Mouse (Mus musculus): ENCODE data around the gene Casd1. TPM values are rescaled to one million over a fixed set of nuclear protein-coding genes. Genes with fewer than 3 reads are reported as not detected.

The Casd1 gene
- polyA plus RNA-seq, 1 experiment from 2014 or later, result 12.0 TPM

GRCm38 (mm10) chr6:4602012-4602411 lies 1.4 kb downstream of the Casd1 start:
- Histone ChIP-seq H3K27me3 (replicated peaks; ENCODE audit: control insufficient read depth, insufficient read depth, low read length) (no peaks in the 10 kb centered on the region), H3K9ac (ENCODE audit: low read depth, low read length) (no peak overlapping the region), H3K9me3 (ENCODE audit: control insufficient read depth) (no peaks in the 10 kb centered on the region), H3K36me3 (ENCODE audit: control insufficient read depth, insufficient read depth) (no peaks in the 10 kb centered on the region), H3K4me2 (replicated peaks; ENCODE audit: low read depth) (peak overlapping the region; percentile 84; the same call in 1 of the 2 replicates), H3K27ac (ENCODE audit: low read depth, low read length) (peak overlapping the region; percentile 95; the same call in 1 of the 2 replicates), H3K4me3 (ENCODE audit: low read depth, low read length) (peak overlapping the region; percentile 84), H3K4me1 (replicated peaks; ENCODE audit: control insufficient read depth, insufficient read depth, low read length) (0 out of 2 replicates have a peak, but pooled peaks cover 6% of the 10 kb centered on the region)
- WGBS, result 54% methylated on average over 5 of the region's 5 CpGs
- no peak for ATAC-seq
- TF ChIP-seq CTCF (IDR thresholded peaks at IDR 0.05; ENCODE audit: low read depth), result no peak

- H3K27ac ChIP-seq (ENCODE audit: low read depth, low read length), result no peak overlapping the region
- no peaks in the 10 kb centered on the region for H3K27me3 ChIP-seq (replicated peaks; ENCODE audit: control insufficient read depth, insufficient read depth, low read length)
- no peak for ATAC-seq
- TF ChIP-seq CTCF (IDR thresholded peaks at IDR 0.05; ENCODE audit: low read depth), result no peak
- 0 out of 2 replicates have a peak, but pooled peaks cover 4% of the 10 kb centered on the region for H3K36me3 ChIP-seq (ENCODE audit: control insufficient read depth, insufficient read depth)
- 88% methylated on average over 4 of the region's 4 CpGs for WGBS
- H3K9me3 ChIP-seq (ENCODE audit: control insufficient read depth), result no peaks in the 10 kb centered on the region
- no peak overlapping the region for H3K4me3 ChIP-seq (ENCODE audit: low read depth, low read length)
- H3K9ac ChIP-seq (ENCODE audit: low read depth, low read length), result no peak overlapping the region
- 0 out of 2 replicates have a peak, but pooled peaks cover 3% of the 10 kb centered on the region for H3K4me1 ChIP-seq (replicated peaks; ENCODE audit: control insufficient read depth, insufficient read depth, low read length)
- no peak overlapping the region for H3K4me2 ChIP-seq (replicated peaks; ENCODE audit: low read depth)
Observed at GRCm38 (mm10) chr6:4606394-4606793, 5.8 kb downstream of the Casd1 start.

- Histone ChIP-seq H3K27me3 (replicated peaks; ENCODE audit: control insufficient read depth, insufficient read depth, low read length) (no peaks in the 10 kb centered on the region), H3K4me3 (ENCODE audit: low read depth, low read length) (no peak overlapping the region), H3K27ac (ENCODE audit: low read depth, low read length) (no peak overlapping the region), H3K36me3 (ENCODE audit: control insufficient read depth, insufficient read depth) (peaks cover 8% of the 10 kb centered on the region; the same call in 1 of the 2 replicates), H3K4me1 (replicated peaks; ENCODE audit: control insufficient read depth, insufficient read depth, low read length) (no peaks in the 10 kb centered on the region), H3K9me3 (ENCODE audit: control insufficient read depth) (no peaks in the 10 kb centered on the region), H3K9ac (ENCODE audit: low read depth, low read length) (no peak overlapping the region), H3K4me2 (replicated peaks; ENCODE audit: low read depth) (no peak overlapping the region)
- ATAC-seq, result no peak
- no peak for TF ChIP-seq CTCF (IDR thresholded peaks at IDR 0.05; ENCODE audit: low read depth)
- 89% methylated on average over 4 of the region's 4 CpGs for WGBS
Observed at GRCm38 (mm10) chr6:4610216-4610896, 9.7 kb downstream of the Casd1 start.

- Histone ChIP-seq H3K4me1 (replicated peaks; ENCODE audit: control insufficient read depth, insufficient read depth, low read length) (no peaks in the 10 kb centered on the region), H3K9me3 (ENCODE audit: control insufficient read depth) (no peaks in the 10 kb centered on the region), H3K4me3 (ENCODE audit: low read depth, low read length) (no peak overlapping the region), H3K27me3 (replicated peaks; ENCODE audit: control insufficient read depth, insufficient read depth, low read length) (no peaks in the 10 kb centered on the region), H3K9ac (ENCODE audit: low read depth, low read length) (no peak overlapping the region), H3K4me2 (replicated peaks; ENCODE audit: low read depth) (no peak overlapping the region), H3K36me3 (ENCODE audit: control insufficient read depth, insufficient read depth) (peaks cover 8% of the 10 kb centered on the region; the same call in 1 of the 2 replicates), H3K27ac (ENCODE audit: low read depth, low read length) (no peak overlapping the region)
- no peak for ATAC-seq
- 90% methylated on average over 4 of the region's 4 CpGs for WGBS
- no peak for TF ChIP-seq CTCF (IDR thresholded peaks at IDR 0.05; ENCODE audit: low read depth)
Observed at GRCm38 (mm10) chr6:4611853-4612252, 11.2 kb downstream of the Casd1 start.

GRCm38 (mm10) chr6:4612431-4612830 lies 11.8 kb downstream of the Casd1 start:
- Histone ChIP-seq H3K4me3 (ENCODE audit: low read depth, low read length) (no peak overlapping the region), H3K27me3 (replicated peaks; ENCODE audit: control insufficient read depth, insufficient read depth, low read length) (no peaks in the 10 kb centered on the region), H3K9me3 (ENCODE audit: control insufficient read depth) (no peaks in the 10 kb centered on the region), H3K4me2 (replicated peaks; ENCODE audit: low read depth) (no peak overlapping the region), H3K9ac (ENCODE audit: low read depth, low read length) (no peak overlapping the region), H3K36me3 (ENCODE audit: control insufficient read depth, insufficient read depth) (peaks cover 8% of the 10 kb centered on the region; the same call in 1 of the 2 replicates), H3K4me1 (replicated peaks; ENCODE audit: control insufficient read depth, insufficient read depth, low read length) (no peaks in the 10 kb centered on the region), H3K27ac (ENCODE audit: low read depth, low read length) (no peak overlapping the region)
- TF ChIP-seq CTCF (IDR thresholded peaks at IDR 0.05; ENCODE audit: low read depth), result no peak
- peak; percentile 57; the same call in 1 of the 2 replicates for ATAC-seq
- WGBS, result 67% methylated on average over 7 of the region's 7 CpGs

GRCm38 (mm10) chr6:4617911-4618310 lies 17.3 kb downstream of the Casd1 start:
- WGBS, result 87% methylated on average over 10 of the region's 10 CpGs
- H3K9ac ChIP-seq (ENCODE audit: low read depth, low read length), result no peak overlapping the region
- no peak for TF ChIP-seq CTCF (IDR thresholded peaks at IDR 0.05; ENCODE audit: low read depth)

More at GRCm38 (mm10) chr6:4617911-4618310, 17.3 kb downstream of the Casd1 start:
- no peak for ATAC-seq
- Histone ChIP-seq H3K9me3 (ENCODE audit: control insufficient read depth) (no peaks in the 10 kb centered on the region), H3K4me3 (ENCODE audit: low read depth, low read length) (no peak overlapping the region), H3K27me3 (replicated peaks; ENCODE audit: control insufficient read depth, insufficient read depth, low read length) (no peaks in the 10 kb centered on the region), H3K4me2 (replicated peaks; ENCODE audit: low read depth) (no peak overlapping the region), H3K36me3 (ENCODE audit: control insufficient read depth, insufficient read depth) (peaks cover 18% of the 10 kb centered on the region; the same call in 1 of the 2 replicates), H3K27ac (ENCODE audit: low read depth, low read length) (no peak overlapping the region), H3K4me1 (replicated peaks; ENCODE audit: control insufficient read depth, insufficient read depth, low read length) (no peaks in the 10 kb centered on the region)

Measured in intestine, postnatal 0 days (tissue).